Mouse (Mus musculus) layer of hippocampus, postnatal 10 days (tissue): ENCODE measurements at regions not wholly inside any gene's neighbourhood (a gene's known extent, or its start where the extent isn't known, plus 50 kb on each side); places are given as distances from the start of the nearest gene placed in this dataset.

Experiments used
- DNase-seq, 2 experiments: peaks; one replicate each; pipeline ENCODE4 v3.0.0; 2021; ENCODE audit warnings: low spot score in 2 of 2

GRCm38 (mm10) chr9:56547291-56547977 is 129.0 kb downstream of the Hmg20a start:
- DNase-seq: peak in 1 of 2 experiments; percentile 28

GRCm38 (mm10) chr9:56549774-56550173 is 131.4 kb downstream of the Hmg20a start:
- DNase-seq: peak in 1 of 2 experiments; percentile 15

- DNase-seq: no peak
These were observed 131.8 kb downstream of the Hmg20a start for GRCm38 (mm10) chr9:56550178-56550577.

GRCm38 (mm10) chr9:56551376-56552186 is 133.2 kb downstream of the Hmg20a start:
- peak in 1 of 2 experiments; percentile 24 for DNase-seq

GRCm38 (mm10) chr9:56552187-56552686 is 133.8 kb downstream of the Hmg20a start:
- DNase-seq: no peak

GRCm38 (mm10) chr9:56552766-56553165 is 134.4 kb downstream of the Hmg20a start:
- peak; percentile 76 to 85 for DNase-seq

- DNase-seq: no peak
These were observed 135.2 kb downstream of the Hmg20a start for GRCm38 (mm10) chr9:56553626-56554025.

GRCm38 (mm10) chr9:56554096-56554495 is 135.7 kb downstream of the Hmg20a start:
- no peak for DNase-seq

- DNase-seq: no peak
These were observed 141.3 kb downstream of the Hmg20a start for GRCm38 (mm10) chr9:56559618-56560144.

- DNase-seq: no peak
These were observed 144.0 kb downstream of the Hmg20a start for GRCm38 (mm10) chr9:56562440-56562839.

GRCm38 (mm10) chr9:56564048-56564737 is 145.8 kb downstream of the Hmg20a start:
- no peak for DNase-seq
